In the genomic region with DNA sequence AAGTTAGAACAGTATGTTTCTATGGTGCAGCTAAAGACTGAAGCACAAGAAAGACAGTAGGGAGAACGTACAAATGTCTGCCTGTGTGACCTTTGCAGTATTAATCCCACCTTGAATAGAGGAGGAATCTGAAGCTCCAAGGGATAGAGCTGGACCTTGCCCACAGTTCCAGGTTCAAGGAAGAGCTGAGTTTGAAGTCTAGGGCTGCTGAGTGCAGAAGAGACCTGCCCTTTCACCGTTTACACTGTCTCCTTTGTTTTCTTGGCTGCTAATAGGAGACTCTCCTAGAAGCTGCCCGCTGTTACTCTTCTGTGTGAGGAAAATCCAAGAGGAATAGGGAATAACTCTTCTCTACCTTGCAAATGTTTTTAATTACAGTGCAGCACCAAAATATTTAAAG, we compare ENCODE assay signal across 25 mouse cellular contexts. TPM values are rescaled to one million over a fixed set of nuclear protein-coding genes. Genes with fewer than 3 reads are reported as not detected.
A peak's percentile ranks its signal among the peaks of the same experiment; 100 is the strongest.
DNase-seq lines count a peak whose midpoint lies in the region; ATAC-seq and TF ChIP-seq lines count a peak whose summit lies in the region.
"Had no signal": no experiment of that assay in that cellular context is flagged by ENCODE, and none has a peak within 500 bp of the region (broad histone marks: within the 10 kb centered on the region; RNA-seq: fewer than 3 reads in every experiment).

No protein-coding gene starts in this region.

- peak overlapping the region; percentile 76 for H3K27ac ChIP-seq in forebrain, embryonic 10.5 days
- no peak overlapping the region for H3K27ac ChIP-seq in forebrain, embryonic 15.5 days (replicated peaks)
- H3K27ac ChIP-seq in embryonic facial prominence, embryonic 15.5 days (replicated peaks), result peak overlapping the region; percentile 36; the same call in 1 of the 2 replicates
- H3K27ac ChIP-seq in limb, embryonic 14.5 days (replicated peaks; ENCODE audit: low read depth, low read length), result peak overlapping the region; percentile 71; the same call in 1 of the 2 replicates
- H3K27ac ChIP-seq: heart, adult 2 months; heart, embryonic 13.5 days had no signal

- peaks cover 35% of the 10 kb centered on the region for H3K4me1 ChIP-seq in forebrain, embryonic 10.5 days
- H3K4me1 ChIP-seq in forebrain, embryonic 15.5 days, result peaks cover 18% of the 10 kb centered on the region; the same call in 1 of the 2 replicates
- 0 out of 2 replicates have a peak, but pooled peaks cover 8% of the 10 kb centered on the region for H3K4me1 ChIP-seq in embryonic facial prominence, embryonic 15.5 days
- peaks cover 15% of the 10 kb centered on the region for H3K4me1 ChIP-seq in limb, embryonic 14.5 days (ENCODE audit: control insufficient read depth, insufficient read depth, low read length)
- H3K4me1 ChIP-seq: heart, embryonic 13.5 days had no signal

- DNase-seq in forebrain, embryonic 10.5 days (ENCODE audit: extremely low spot score, low spot score), result no peak
- DNase-seq in kidney, adult 9 months, result peak; percentile 54
- DNase-seq in kidney, postnatal 14 days, result no peak
- no peak for DNase-seq in limb, embryonic 14.5 days (ENCODE audit: low spot score)
- no peak for DNase-seq in adrenal gland, postnatal 25 days
- no peak for DNase-seq in adrenal gland, adult 18-20 months (ENCODE audit: low spot score in 2 of 2)
- DNase-seq: adrenal gland, postnatal 14 days; cerebellum, adult 9-11 months; gastrocnemius, postnatal 36 days; heart, adult 2 months; heart, postnatal 14 days; lung, postnatal 4 days; midbrain, embryonic 14.5 days; thymus, postnatal 14 days had no signal

- no peak overlapping the region for H3K4me2 ChIP-seq in forebrain, embryonic 15.5 days (replicated peaks)
- H3K4me2 ChIP-seq in embryonic facial prominence, embryonic 15.5 days (replicated peaks), result no peak overlapping the region
- H3K4me2 ChIP-seq in limb, embryonic 14.5 days (replicated peaks; ENCODE audit: low read depth, low read length, severe bottlenecking), result no peak overlapping the region
- H3K4me2 ChIP-seq: heart, embryonic 13.5 days; hindbrain, embryonic 12.5 days had no signal

- no peak for TF ChIP-seq POLR2A in limb, embryonic 14.5 days (IDR thresholded peaks at IDR 0.05; ENCODE audit: borderline replicate concordance, extremely low read depth, insufficient read depth, insufficient read length)

- no peaks in the 10 kb centered on the region for H3K27me3 ChIP-seq in forebrain, embryonic 10.5 days (ENCODE audit: poor library complexity, severe bottlenecking)
- H3K27me3 ChIP-seq in forebrain, embryonic 15.5 days, result no peaks in the 10 kb centered on the region
- H3K27me3 ChIP-seq in embryonic facial prominence, embryonic 15.5 days, result no peaks in the 10 kb centered on the region
- H3K27me3 ChIP-seq in limb, embryonic 14.5 days (ENCODE audit: control insufficient read depth, insufficient read depth, low read length), result no peaks in the 10 kb centered on the region
- H3K27me3 ChIP-seq: heart, embryonic 13.5 days had no signal

- H3K4me3 ChIP-seq in forebrain, embryonic 10.5 days, result no peak overlapping the region
- no peak overlapping the region for H3K4me3 ChIP-seq in forebrain, embryonic 15.5 days
- H3K4me3 ChIP-seq in embryonic facial prominence, embryonic 15.5 days (replicated peaks), result no peak overlapping the region
- no peak overlapping the region for H3K4me3 ChIP-seq in limb, embryonic 14.5 days (replicated peaks; ENCODE audit: low read length)
- H3K4me3 ChIP-seq: heart, adult 2 months; heart, embryonic 13.5 days; hindbrain, embryonic 12.5 days had no signal

- no peak for ATAC-seq in forebrain, embryonic 15.5 days (replicated peaks)
- ATAC-seq in embryonic facial prominence, embryonic 15.5 days (ENCODE audit: insufficient number of reproducible peaks, low FRiP score, low TSS enrichment, low read depth), result no peak
- ATAC-seq in limb, embryonic 14.5 days (ENCODE audit: low FRiP score, low read depth), result peak; percentile 47; the same call in 1 of the 2 replicates
- ATAC-seq: inflammation-experienced regulatory T-cells, adult 6 months had no signal

- no peak overlapping the region for H3K9ac ChIP-seq in forebrain, embryonic 15.5 days (replicated peaks)
- no peak overlapping the region for H3K9ac ChIP-seq in embryonic facial prominence, embryonic 15.5 days
- no peak overlapping the region for H3K9ac ChIP-seq in limb, embryonic 14.5 days (ENCODE audit: low read depth, low read length, severe bottlenecking)
- H3K9ac ChIP-seq: heart, embryonic 13.5 days; hindbrain, embryonic 12.5 days had no signal

- WGBS in forebrain, embryonic 10.5 days, result 41% methylated on average over 3 of the region's 3 CpGs
- WGBS in forebrain, embryonic 15.5 days, result 39% methylated on average over 3 of the region's 3 CpGs
- 36% methylated on average over 3 of the region's 3 CpGs for WGBS in embryonic facial prominence, embryonic 15.5 days
- 13% methylated on average over 3 of the region's 3 CpGs for WGBS in limb, embryonic 14.5 days

- peaks cover 3% of the 10 kb centered on the region; the same call in 1 of the 2 replicates for H3K9me3 ChIP-seq in forebrain, embryonic 10.5 days
- H3K9me3 ChIP-seq in forebrain, embryonic 15.5 days, result no peaks in the 10 kb centered on the region
- H3K9me3 ChIP-seq in embryonic facial prominence, embryonic 15.5 days (replicated peaks), result no peaks in the 10 kb centered on the region
- H3K9me3 ChIP-seq in limb, embryonic 14.5 days (ENCODE audit: control insufficient read depth, low read length), result no peaks in the 10 kb centered on the region
- H3K9me3 ChIP-seq: heart, embryonic 13.5 days; hindbrain, embryonic 12.5 days had no signal

- peaks cover 7% of the 10 kb centered on the region for H3K36me3 ChIP-seq in forebrain, embryonic 10.5 days (replicated peaks)
- no peaks in the 10 kb centered on the region for H3K36me3 ChIP-seq in forebrain, embryonic 15.5 days
- H3K36me3 ChIP-seq in embryonic facial prominence, embryonic 15.5 days, result no peaks in the 10 kb centered on the region
- 0 out of 2 replicates have a peak, but pooled peaks cover 3% of the 10 kb centered on the region for H3K36me3 ChIP-seq in limb, embryonic 14.5 days (ENCODE audit: control insufficient read depth, insufficient read depth, low read length)
- H3K36me3 ChIP-seq: hindbrain, embryonic 12.5 days had no signal

RNA-seq across cellular contexts. Expression of a gene that starts 45.8 kb away (rescaled TPM):
- 1.2 and 2.2 TPM in 2 replicates for polyA plus RNA-seq in forebrain, embryonic 10.5 days (2016; fragmentation: Nextera tagmentation; extraction: Ambion mirVana)
- 0.05 TPM in 2 replicates for polyA plus RNA-seq in forebrain, embryonic 15.5 days (2015; fragmentation: Nextera tagmentation; extraction: Ambion mirVana)
- polyA plus RNA-seq in embryonic facial prominence, embryonic 15.5 days (2015; fragmentation: Nextera tagmentation; extraction: Ambion mirVana), result 0.07 and 0.28 TPM in 2 replicates
- polyA plus RNA-seq in limb, embryonic 14.5 days (2012; rRNA removed), result 0.47 and 0.65 TPM in 2 replicates
- polyA plus RNA-seq in limb, embryonic 14.5 days (2014; fragmentation: Nextera tagmentation; extraction: Ambion mirVana), result 0.22 and 0.29 TPM in 2 replicates
- total RNA-seq in adrenal gland, postnatal 25 days (2021), result not detected in 2 replicates
- not detected for total RNA-seq in adrenal gland, adult 18-20 months (2021)
- total RNA-seq: adrenal gland, postnatal 14 days; common myeloid progenitor, adult 5-6 weeks; gastrocnemius, postnatal 36 days; heart, adult 2 months; liver, adult 2 months; megakaryocyte-erythroid progenitor cell, adult 5-6 weeks had no signal
- polyA plus RNA-seq: heart, adult 2 months; heart, embryonic 13.5 days; inflammation-experienced regulatory T-cells, adult 6 months; liver, adult 2 months; liver, embryonic 16.5 days; lung, embryonic 16.5 days; stomach, embryonic 14.5 days had no signal
